Mouse (Mus musculus) heart, adult 2 months (tissue): ENCODE results near the gene Commd7. TPM values are rescaled to one million over a fixed set of nuclear protein-coding genes. Genes with fewer than 3 reads are reported as not detected.
A peak's percentile ranks its signal among the peaks of the same experiment; 100 is the strongest.

Source experiments
- DNase-seq, 2 experiments: peaks; one replicate each; pipeline ENCODE4 v3.0.0; 2021
- H3K27ac ChIP-seq: fragments of 200-600 bp; 2 replicates; pipeline ENCODE4 v1.8.1; 2022
- H3K27me3 ChIP-seq: fragments of 200-500 bp; 2 replicates; pipeline ENCODE4 v1.6.1; 2012; ENCODE audit warnings: mild to moderate bottlenecking, low read length, inconsistent platforms, mixed read lengths; ENCODE audit not compliant: control insufficient read depth, insufficient read depth
- H3K36me3 ChIP-seq: fragments of 200-500 bp; 2 replicates; pipeline ENCODE4 v1.6.1; 2012; ENCODE audit warnings: low read length, inconsistent platforms; ENCODE audit not compliant: control insufficient read depth, insufficient read depth
- H3K4me1 ChIP-seq: fragments of 200-500 bp; 2 replicates; pipeline ENCODE4 v1.6.1; 2011; ENCODE audit warnings: low read length; ENCODE audit not compliant: control insufficient read depth, insufficient read depth
- H3K4me3 ChIP-seq: fragments of 200-600 bp; 2 replicates; pipeline ENCODE4 v1.8.1; 2022
- H3K79me2 ChIP-seq: fragments of 200-500 bp; replicated peaks from 2 replicates; pipeline ENCODE4 v1.6.1; 2012; ENCODE audit warnings: mild to moderate bottlenecking, inconsistent platforms, low read length, moderate library complexity, mixed read lengths; ENCODE audit not compliant: control insufficient read depth, insufficient read depth
- H3K9ac ChIP-seq: fragments of 200-500 bp; 2 replicates; pipeline ENCODE4 v1.6.1; 2012; ENCODE audit warnings: low read depth, mild to moderate bottlenecking, control low read depth, inconsistent platforms, low read length, mixed read lengths
- CTCF ChIP-seq: fragments of 200-600 bp; IDR thresholded peaks from 2 replicates; pipeline ENCODE4 v1.8.1; 2022; ENCODE audit warnings: antibody characterized with exemption, mild to moderate bottlenecking, moderate library complexity
- EP300 ChIP-seq: fragments of 200-500 bp; IDR thresholded peaks from 2 replicates; pipeline ENCODE4 v1.6.1; 2011; ENCODE audit warnings: low read depth, low read length, control low read depth; ENCODE audit not compliant: insufficient read depth
- POLR2A ChIP-seq: fragments of 200-500 bp; IDR thresholded peaks from 2 replicates; pipeline ENCODE4 v1.6.1; 2011; ENCODE audit warnings: mild to moderate bottlenecking, low read depth, low read length, control low read depth; ENCODE audit not compliant: insufficient read depth
- WGBS: fragments of 180-500 bp; shearing (Covaris S2); methylation state at CpG from one replicate; pipeline ENCODE4 v1.1.7; 2018; 5-methylcytosine and 5-hydroxymethylcytosine counted together
- intact Hi-C: fragments of 180-260 bp; cut with DNase I; formaldehyde crosslinking; loops from one replicate; pipeline ENCODE4 v1.15.1; 2025
- polyA plus RNA-seq: library from polyadenylated mRNA; depleted of rRNA; stranded (reverse); fragments of >200 nt; gene quantifications from 2 replicates; pipeline ENCODE4 v1.2.3, GENCODE M21; 2012
- total RNA-seq, 2 experiments: library from RNA; stranded (reverse); gene quantifications; 2 replicates each; pipeline ENCODE4 v1.2.3; 2021

Commd7 gene
- total and polyA plus RNA-seq, 3 experiments, result 11.2 to 13.2 (median 12.3) TPM

DNA sequence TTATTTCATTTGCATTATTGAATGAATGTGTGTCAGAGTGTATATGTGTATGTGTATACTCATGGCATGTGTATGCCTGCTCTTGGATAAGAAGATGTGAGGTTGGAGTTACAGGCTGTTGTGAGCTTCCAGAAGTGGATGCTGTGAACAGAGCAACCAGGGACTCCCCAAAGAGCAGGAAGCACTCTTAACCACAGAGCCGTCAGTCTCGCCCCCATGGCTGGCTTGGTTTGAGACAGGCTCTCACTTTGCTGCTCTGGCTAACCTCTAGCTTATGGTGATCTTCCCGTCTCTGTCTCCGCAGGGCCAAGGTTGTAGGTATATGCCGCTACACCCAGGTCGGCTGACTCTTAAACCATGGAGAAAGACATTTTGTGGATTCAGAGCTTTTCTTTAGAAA, 14.1 kb downstream of the Commd7 start:
- Histone ChIP-seq H3K9ac (no peak overlapping the region), H3K79me2 (no peaks in the 10 kb centered on the region), H3K27ac (no peak overlapping the region), H3K4me3 (no peak overlapping the region), H3K27me3 (no peaks in the 10 kb centered on the region), H3K4me1 (no peaks in the 10 kb centered on the region), H3K36me3 (peaks cover 2% of the 10 kb centered on the region)
- DNase-seq, result no peak
- no peak for TF ChIP-seq POLR2A
- TF ChIP-seq EP300, result no peak
- no peak for TF ChIP-seq CTCF
- 86% methylated on average over 6 of the region's 6 CpGs for WGBS
- intact Hi-C loops, result no loop called here

DNA sequence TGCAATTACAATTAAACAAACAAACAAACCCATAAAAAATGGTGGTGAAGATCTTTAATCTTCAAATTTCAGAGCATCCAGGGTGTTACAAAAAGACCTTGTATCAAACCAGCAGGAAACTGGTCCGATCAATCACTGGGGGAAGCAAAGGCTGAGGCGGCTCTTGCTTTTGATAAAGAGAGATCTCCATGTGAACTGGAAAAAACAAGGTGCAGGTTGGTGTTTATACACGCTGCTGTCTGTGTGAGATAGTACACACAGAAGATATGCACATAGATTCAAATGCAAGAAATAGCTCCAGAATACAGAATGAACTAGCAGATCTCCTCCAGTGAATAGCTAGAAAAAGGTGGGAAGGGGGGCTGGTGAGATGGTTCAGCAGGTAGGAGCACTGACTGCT, 15.7 kb downstream of the Commd7 start:
- Histone ChIP-seq H3K79me2 (no peaks in the 10 kb centered on the region), H3K4me1 (no peaks in the 10 kb centered on the region), H3K4me3 (no peak overlapping the region), H3K27ac (no peak overlapping the region), H3K36me3 (peaks cover 2% of the 10 kb centered on the region), H3K9ac (no peak overlapping the region), H3K27me3 (no peaks in the 10 kb centered on the region)
- no peak for DNase-seq
- WGBS, result 87% methylated on average over 3 of the region's 3 CpGs
- intact Hi-C loops, result no loop called here
- no peak for TF ChIP-seq POLR2A
- TF ChIP-seq EP300, result no peak
- no peak for TF ChIP-seq CTCF

DNA sequence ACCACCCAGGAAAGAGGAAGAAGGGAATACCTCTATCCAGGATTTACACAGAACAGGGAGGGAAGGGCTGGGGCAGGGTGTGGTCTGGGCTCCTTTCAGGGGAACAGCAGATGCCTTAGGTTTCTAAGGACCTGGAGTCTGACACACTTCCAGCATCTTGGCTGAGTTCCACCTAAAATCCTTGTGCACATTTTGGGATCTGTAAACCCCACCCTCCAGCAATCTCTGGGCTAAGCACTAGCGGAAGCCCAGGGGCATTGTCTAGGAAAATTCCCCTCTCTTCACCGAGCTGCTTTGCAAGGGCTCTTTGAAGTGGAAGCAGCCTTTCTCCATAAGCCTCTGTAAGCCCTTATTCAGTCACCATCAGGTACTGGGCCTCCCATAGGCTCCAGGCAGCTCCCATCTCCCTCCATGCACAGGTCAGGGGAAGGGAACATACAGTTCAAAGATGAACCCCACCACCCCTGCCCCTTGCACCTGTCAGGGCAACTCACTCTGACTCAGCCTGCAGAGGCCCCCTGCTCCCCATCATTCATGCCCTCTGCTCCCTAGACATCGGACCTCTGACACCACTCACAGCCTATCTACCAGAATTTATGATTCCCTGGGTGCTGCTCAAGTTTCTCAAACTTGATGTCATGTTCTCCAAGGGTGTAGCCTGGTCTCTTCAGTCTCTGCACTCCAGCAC, 19.8 kb downstream of the Commd7 start:
- intact Hi-C loops, result no loop called here
- Histone ChIP-seq H3K27me3 (no peaks in the 10 kb centered on the region), H3K36me3 (no peaks in the 10 kb centered on the region), H3K9ac (no peak overlapping the region), H3K4me3 (no peak overlapping the region), H3K79me2 (no peaks in the 10 kb centered on the region), H3K27ac (no peak overlapping the region), H3K4me1 (peaks cover 5% of the 10 kb centered on the region)
- DNase-seq, result peak in 1 of 2 experiments; percentile 25
- 36% methylated on average over 3 of the region's 3 CpGs for WGBS
- TF ChIP-seq POLR2A, result no peak
- no peak for TF ChIP-seq EP300
- TF ChIP-seq CTCF, result no peak

DNA sequence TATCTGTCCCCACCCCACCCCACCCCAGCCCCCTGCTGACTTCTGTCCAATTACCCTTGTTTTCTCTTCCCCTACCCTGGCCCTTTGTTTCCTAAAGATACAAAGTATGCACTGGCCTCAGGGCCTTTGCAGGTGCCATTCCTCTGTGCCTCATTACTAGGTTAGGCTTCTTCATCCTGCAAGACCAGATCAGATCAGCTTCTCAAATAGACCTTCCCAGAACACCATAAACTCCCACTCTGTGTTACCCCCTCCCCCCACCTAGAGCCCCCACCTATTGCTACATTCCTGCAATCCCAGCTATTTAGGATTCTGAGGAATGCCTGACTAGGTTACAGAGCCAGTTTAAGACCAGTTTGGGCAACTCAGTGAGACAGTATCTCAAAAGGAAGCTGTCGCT, 20.8 kb downstream of the Commd7 start:
- 98% methylated on average over 1 of the region's 1 CpGs for WGBS
- peaks cover 5% of the 10 kb centered on the region for H3K4me1 ChIP-seq
- DNase-seq, result no peak
- H3K9ac ChIP-seq, result no peak overlapping the region
- no peak for TF ChIP-seq CTCF
- TF ChIP-seq POLR2A, result no peak
- no peak for TF ChIP-seq EP300
- H3K79me2 ChIP-seq, result no peaks in the 10 kb centered on the region
- H3K36me3 ChIP-seq, result no peaks in the 10 kb centered on the region
- H3K4me3 ChIP-seq, result no peak overlapping the region
- no peaks in the 10 kb centered on the region for H3K27me3 ChIP-seq
- H3K27ac ChIP-seq, result no peak overlapping the region
- intact Hi-C loops, result no loop called here

DNA sequence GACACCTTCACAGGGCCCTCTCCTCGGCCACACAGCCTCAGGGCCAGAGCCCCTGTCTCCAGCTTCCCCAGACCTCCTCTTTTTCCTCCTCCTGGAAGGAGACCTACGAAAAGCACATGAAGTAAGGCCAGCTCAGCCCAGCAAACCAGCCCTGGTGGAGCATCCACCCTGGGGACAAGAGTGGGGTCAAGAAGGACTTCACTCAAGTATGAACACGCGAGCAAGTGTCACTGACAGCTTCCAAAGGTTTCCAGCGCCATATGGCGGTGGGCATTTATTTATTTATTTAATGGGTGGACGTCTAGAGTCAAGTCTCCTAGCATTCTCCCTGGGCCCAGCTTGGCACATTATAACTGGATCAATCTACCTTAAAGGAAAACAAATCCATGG, 21.3 kb downstream of the Commd7 start:
- Histone ChIP-seq H3K4me3 (no peak overlapping the region), H3K27ac (no peak overlapping the region), H3K36me3 (no peaks in the 10 kb centered on the region), H3K4me1 (peaks cover 5% of the 10 kb centered on the region), H3K79me2 (no peaks in the 10 kb centered on the region), H3K27me3 (no peaks in the 10 kb centered on the region), H3K9ac (no peak overlapping the region)
- WGBS, result 76% methylated on average over 7 of the region's 7 CpGs
- intact Hi-C loops, result no loop called here
- TF ChIP-seq CTCF, result no peak
- TF ChIP-seq POLR2A, result no peak
- TF ChIP-seq EP300, result no peak
- no peak for DNase-seq

DNA sequence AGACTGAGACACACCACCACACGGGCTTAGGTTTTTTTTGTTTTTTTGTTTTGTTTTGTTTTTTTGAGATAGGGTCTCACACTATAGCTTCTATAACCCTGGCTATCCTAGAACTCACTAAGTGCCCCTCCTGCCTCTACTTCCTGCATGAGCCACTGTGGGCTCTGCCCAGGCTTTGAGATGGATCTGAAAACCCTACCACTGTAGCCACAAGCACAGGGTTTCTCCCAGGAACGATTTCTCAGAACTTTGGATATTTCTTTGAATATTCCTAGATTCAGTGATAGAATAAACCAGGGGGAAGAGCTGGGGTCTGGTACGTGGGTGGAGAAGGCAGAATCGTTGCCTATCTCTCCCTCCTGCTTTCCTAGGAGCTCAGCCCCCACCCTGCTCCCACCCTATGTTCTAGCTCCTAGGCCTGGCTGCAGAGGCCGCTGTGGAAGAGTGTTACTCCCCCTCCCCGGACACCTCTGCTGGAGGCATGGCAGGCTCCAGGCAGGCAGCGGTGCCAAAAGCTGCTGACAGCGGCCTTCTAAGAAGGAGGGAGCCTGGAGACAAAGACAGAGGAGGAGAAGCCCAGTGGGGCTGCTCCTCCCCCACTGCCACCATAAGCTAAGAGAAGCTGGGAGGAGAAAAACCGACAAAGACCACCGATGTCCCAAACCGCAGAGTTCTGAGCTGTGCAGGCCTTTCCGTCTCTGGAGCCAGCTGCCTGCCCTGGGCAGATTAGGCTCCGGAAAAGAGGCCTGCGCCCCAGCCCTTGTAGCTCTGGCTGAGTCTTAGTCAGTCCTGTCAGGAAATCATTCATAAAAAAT, 21.9 kb downstream of the Commd7 start:
- H3K9ac ChIP-seq, result no peak overlapping the region
- H3K36me3 ChIP-seq, result no peaks in the 10 kb centered on the region
- no peak for TF ChIP-seq CTCF
- no peak for TF ChIP-seq EP300
- no peak for TF ChIP-seq POLR2A
- peak in 1 of 2 experiments; percentile 10 for DNase-seq
- H3K4me1 ChIP-seq, result peaks cover 5% of the 10 kb centered on the region
- intact Hi-C loops, result no loop called here
- H3K27me3 ChIP-seq, result no peaks in the 10 kb centered on the region
- WGBS, result 29% methylated on average over 14 of the region's 14 CpGs
- H3K27ac ChIP-seq, result no peak overlapping the region
- H3K79me2 ChIP-seq, result no peaks in the 10 kb centered on the region
- no peak overlapping the region for H3K4me3 ChIP-seq
